Mouse (Mus musculus): ENCODE measurements around the gene Btg1-ps2. TPM values are rescaled to one million over a fixed set of nuclear protein-coding genes. Genes with fewer than 3 reads are reported as not detected.
"Not testable (repeated sequence)": the region's sequence is repeated elsewhere in the genome, so short reads cannot be mapped to it uniquely, and the experiment has no call there.

Gene Btg1-ps2
- not detected in 2 replicates for polyA plus RNA-seq (2014; fragmentation: Nextera tagmentation; extraction: Ambion mirVana)

GRCm38 (mm10) chrX:38043014-38043413 lies at the start of gene Btg1-ps2:
Gene Btg1-ps2 (minus strand): TSS chrX:38043114.
- not testable (repeated sequence) for H3K27ac ChIP-seq; H3K27me3 ChIP-seq (ENCODE audit: control insufficient read depth, insufficient read depth, low read length); H3K36me3 ChIP-seq (replicated peaks; ENCODE audit: control insufficient read depth, insufficient read depth); DNase-seq (ENCODE audit: low spot score); ATAC-seq (ENCODE audit: low FRiP score); H3K4me1 ChIP-seq (replicated peaks; ENCODE audit: control insufficient read depth, insufficient read depth, low read length); H3K9ac ChIP-seq; H3K4me2 ChIP-seq (replicated peaks); H3K9me3 ChIP-seq (ENCODE audit: control insufficient read depth, low read length); H3K4me3 ChIP-seq (replicated peaks; ENCODE audit: low read length)

- H3K27me3 ChIP-seq (ENCODE audit: control insufficient read depth, insufficient read depth, low read length): no peaks in the 10 kb centered on the region
- H3K36me3 ChIP-seq (replicated peaks; ENCODE audit: control insufficient read depth, insufficient read depth): no peaks in the 10 kb centered on the region
- DNase-seq (ENCODE audit: low spot score) (no peak), ATAC-seq (ENCODE audit: low FRiP score) (no peak)
- WGBS: 89% methylated on average over 9 of the region's 9 CpGs
- H3K4me2 ChIP-seq (replicated peaks): no peak within 1 kb of the TSS
- no peak within 1 kb of the TSS for H3K4me3 ChIP-seq (replicated peaks; ENCODE audit: low read length)
- no peaks in the 10 kb centered on the region for H3K9me3 ChIP-seq (ENCODE audit: control insufficient read depth, low read length)
- no peak within 1 kb of the TSS for H3K27ac ChIP-seq
- H3K4me1 ChIP-seq (replicated peaks; ENCODE audit: control insufficient read depth, insufficient read depth, low read length): no peaks in the 10 kb centered on the region
- no peak within 1 kb of the TSS for H3K9ac ChIP-seq
Observed at GRCm38 (mm10) chrX:38085041-38085440, 42.1 kb upstream of the Btg1-ps2 start, which contains the start of gene Rhox11. Gene Rhox11 (minus strand): TSS chrX:38085141.

- ATAC-seq (ENCODE audit: low FRiP score): no peak
- no peaks in the 10 kb centered on the region for H3K36me3 ChIP-seq (replicated peaks; ENCODE audit: control insufficient read depth, insufficient read depth)
- no peaks in the 10 kb centered on the region for H3K27me3 ChIP-seq (ENCODE audit: control insufficient read depth, insufficient read depth, low read length)
- peak; percentile 65 for DNase-seq (ENCODE audit: low spot score)
- H3K9me3 ChIP-seq (ENCODE audit: control insufficient read depth, low read length): no peaks in the 10 kb centered on the region
- no peak overlapping the region for H3K27ac ChIP-seq
- H3K9ac ChIP-seq: no peak overlapping the region
- no peaks in the 10 kb centered on the region for H3K4me1 ChIP-seq (replicated peaks; ENCODE audit: control insufficient read depth, insufficient read depth, low read length)
- H3K4me2 ChIP-seq (replicated peaks): no peak overlapping the region
- WGBS: 16% methylated on average over 12 of the region's 12 CpGs
- H3K4me3 ChIP-seq (replicated peaks; ENCODE audit: low read length): no peak overlapping the region
Observed at GRCm38 (mm10) chrX:38084226-38084625, 41.3 kb upstream of the Btg1-ps2 start.

- H3K9ac ChIP-seq: no peak within 1 kb of the TSS
- no peaks in the 10 kb centered on the region for H3K4me1 ChIP-seq (replicated peaks; ENCODE audit: control insufficient read depth, insufficient read depth, low read length)
- no peak within 1 kb of the TSS for H3K4me2 ChIP-seq (replicated peaks)
- ATAC-seq (ENCODE audit: low FRiP score) (no peak), DNase-seq (ENCODE audit: low spot score) (no peak)
- H3K36me3 ChIP-seq (replicated peaks; ENCODE audit: control insufficient read depth, insufficient read depth): no peaks in the 10 kb centered on the region
- no peak within 1 kb of the TSS for H3K27ac ChIP-seq
- H3K27me3 ChIP-seq (ENCODE audit: control insufficient read depth, insufficient read depth, low read length): no peaks in the 10 kb centered on the region
- WGBS: 94% methylated on average over 11 of the region's 11 CpGs
- H3K9me3 ChIP-seq (ENCODE audit: control insufficient read depth, low read length): 0 out of 2 replicates have a peak, but pooled peaks cover 3% of the 10 kb centered on the region
- H3K4me3 ChIP-seq (replicated peaks; ENCODE audit: low read length): no peak within 1 kb of the TSS
Observed at GRCm38 (mm10) chrX:38066175-38066574, 23.3 kb upstream of the Btg1-ps2 start, which contains the start of gene Rhox10. Gene Rhox10 (plus strand): TSS chrX:38066475.

- WGBS: 0% methylated on average over 1 of the region's 1 CpGs
- no peak overlapping the region for H3K4me3 ChIP-seq (replicated peaks; ENCODE audit: low read length)
- H3K9me3 ChIP-seq (ENCODE audit: control insufficient read depth, low read length): 0 out of 2 replicates have a peak, but pooled peaks cover 3% of the 10 kb centered on the region
- H3K9ac ChIP-seq: no peak overlapping the region
- no peak overlapping the region for H3K4me2 ChIP-seq (replicated peaks)
- no peak overlapping the region for H3K27ac ChIP-seq
- H3K4me1 ChIP-seq (replicated peaks; ENCODE audit: control insufficient read depth, insufficient read depth, low read length): no peaks in the 10 kb centered on the region
- ATAC-seq (ENCODE audit: low FRiP score) (no peak), DNase-seq (ENCODE audit: low spot score) (peak; percentile 38)
- no peaks in the 10 kb centered on the region for H3K36me3 ChIP-seq (replicated peaks; ENCODE audit: control insufficient read depth, insufficient read depth)
- H3K27me3 ChIP-seq (ENCODE audit: control insufficient read depth, insufficient read depth, low read length): no peaks in the 10 kb centered on the region
Observed at GRCm38 (mm10) chrX:38061544-38061943, 18.6 kb upstream of the Btg1-ps2 start.

GRCm38 (mm10) chrX:38039666-38040065 lies 3.2 kb downstream of the Btg1-ps2 start:
- WGBS: 97% methylated on average over 5 of the region's 5 CpGs
- H3K27ac ChIP-seq: no peak overlapping the region
- H3K36me3 ChIP-seq (replicated peaks; ENCODE audit: control insufficient read depth, insufficient read depth): no peaks in the 10 kb centered on the region

GRCm38 (mm10) chrX:38033841-38034240 lies 9.1 kb downstream of the Btg1-ps2 start:
- H3K36me3 ChIP-seq (replicated peaks; ENCODE audit: control insufficient read depth, insufficient read depth): no peaks in the 10 kb centered on the region
- ATAC-seq (ENCODE audit: low FRiP score) (no peak), DNase-seq (ENCODE audit: low spot score) (no peak)
- no peak overlapping the region for H3K4me3 ChIP-seq (replicated peaks; ENCODE audit: low read length)
- no peak overlapping the region for H3K9ac ChIP-seq
- WGBS: 62% methylated on average over 2 of the region's 2 CpGs
- H3K4me2 ChIP-seq (replicated peaks): no peak overlapping the region
- no peaks in the 10 kb centered on the region for H3K9me3 ChIP-seq (ENCODE audit: control insufficient read depth, low read length)
- H3K27ac ChIP-seq: no peak overlapping the region
- no peaks in the 10 kb centered on the region for H3K27me3 ChIP-seq (ENCODE audit: control insufficient read depth, insufficient read depth, low read length)
- no peaks in the 10 kb centered on the region for H3K4me1 ChIP-seq (replicated peaks; ENCODE audit: control insufficient read depth, insufficient read depth, low read length)

More at GRCm38 (mm10) chrX:38039666-38040065, 3.2 kb downstream of the Btg1-ps2 start:
- no peak overlapping the region for H3K4me3 ChIP-seq (replicated peaks; ENCODE audit: low read length)
- no peak for DNase-seq (ENCODE audit: low spot score)
- H3K9me3 ChIP-seq (ENCODE audit: control insufficient read depth, low read length): no peaks in the 10 kb centered on the region
- H3K9ac ChIP-seq: no peak overlapping the region
- no peaks in the 10 kb centered on the region for H3K4me1 ChIP-seq (replicated peaks; ENCODE audit: control insufficient read depth, insufficient read depth, low read length)
- H3K4me2 ChIP-seq (replicated peaks): no peak overlapping the region
- no peaks in the 10 kb centered on the region for H3K27me3 ChIP-seq (ENCODE audit: control insufficient read depth, insufficient read depth, low read length)
- no peak for ATAC-seq (ENCODE audit: low FRiP score)

GRCm38 (mm10) chrX:38018597-38018996 lies 24.3 kb downstream of the Btg1-ps2 start, which contains the start of gene Btg1-ps1:
Gene Btg1-ps1 (minus strand): TSS chrX:38018815.
- not testable (repeated sequence) for H3K27ac ChIP-seq

GRCm38 (mm10) chrX:38008756-38009155 lies 34.2 kb downstream of the Btg1-ps2 start:
- Histone ChIP-seq H3K4me1 (replicated peaks; ENCODE audit: control insufficient read depth, insufficient read depth, low read length) (no peaks in the 10 kb centered on the region), H3K36me3 (replicated peaks; ENCODE audit: control insufficient read depth, insufficient read depth) (no peaks in the 10 kb centered on the region), H3K27ac (no peak overlapping the region), H3K9me3 (ENCODE audit: control insufficient read depth, low read length) (no peaks in the 10 kb centered on the region), H3K27me3 (ENCODE audit: control insufficient read depth, insufficient read depth, low read length) (no peaks in the 10 kb centered on the region), H3K4me3 (replicated peaks; ENCODE audit: low read length) (no peak overlapping the region), H3K4me2 (replicated peaks) (no peak overlapping the region), H3K9ac (no peak overlapping the region)
- WGBS: 76% methylated on average over 2 of the region's 2 CpGs
- ATAC-seq (ENCODE audit: low FRiP score): no peak
- DNase-seq (ENCODE audit: low spot score): no peak

More at GRCm38 (mm10) chrX:38018597-38018996, 24.3 kb downstream of the Btg1-ps2 start, which contains the start of gene Btg1-ps1:
- H3K4me2 ChIP-seq (replicated peaks); H3K4me1 ChIP-seq (replicated peaks; ENCODE audit: control insufficient read depth, insufficient read depth, low read length); ATAC-seq (ENCODE audit: low FRiP score); H3K9ac ChIP-seq; DNase-seq (ENCODE audit: low spot score); H3K9me3 ChIP-seq (ENCODE audit: control insufficient read depth, low read length); H3K27me3 ChIP-seq (ENCODE audit: control insufficient read depth, insufficient read depth, low read length); H3K36me3 ChIP-seq (replicated peaks; ENCODE audit: control insufficient read depth, insufficient read depth); H3K4me3 ChIP-seq (replicated peaks; ENCODE audit: low read length): not testable (repeated sequence)
